Mouse (Mus musculus) erythroblast, adult 5-6 weeks (primary cell): ENCODE data around the gene Prol1. TPM values are rescaled to one million over a fixed set of nuclear protein-coding genes. Genes with fewer than 3 reads are reported as not detected.
A peak's percentile ranks its signal among the peaks of the same experiment; 100 is the strongest.
"Not testable (repeated sequence)": the region's sequence is repeated elsewhere in the genome, so short reads cannot be mapped to it uniquely, and the experiment has no call there.

Source experiments
- ATAC-seq: replicated peaks from 2 replicates; pipeline ENCODE4 v1.8.0; 2016; ENCODE audit warnings: moderate number of reproducible peaks, mild to moderate bottlenecking, moderate TSS enrichment, inconsistent platforms; ENCODE audit not compliant: poor library complexity, low FRiP score, severe bottlenecking
- total RNA-seq, 2 experiments: library from RNA; stranded (forward) in 1 of 2; stranded (reverse) in 1 of 2; fragments of 150-400 nt in 1 of 2; fragments of 200-764, 138-1000 nt in 1 of 2; gene quantifications; 2 replicates each; pipeline versions ENCODE4 v1.2.3 to v1.2.4; 2015 to 2017; ENCODE audit warnings: low replicate concordance in 2 of 2

Prol1 gene
- total RNA-seq (2015; ENCODE audit: low replicate concordance): not detected in 2 replicates
- not detected in 2 replicates for total RNA-seq (2017; ENCODE audit: low replicate concordance)

DNA sequence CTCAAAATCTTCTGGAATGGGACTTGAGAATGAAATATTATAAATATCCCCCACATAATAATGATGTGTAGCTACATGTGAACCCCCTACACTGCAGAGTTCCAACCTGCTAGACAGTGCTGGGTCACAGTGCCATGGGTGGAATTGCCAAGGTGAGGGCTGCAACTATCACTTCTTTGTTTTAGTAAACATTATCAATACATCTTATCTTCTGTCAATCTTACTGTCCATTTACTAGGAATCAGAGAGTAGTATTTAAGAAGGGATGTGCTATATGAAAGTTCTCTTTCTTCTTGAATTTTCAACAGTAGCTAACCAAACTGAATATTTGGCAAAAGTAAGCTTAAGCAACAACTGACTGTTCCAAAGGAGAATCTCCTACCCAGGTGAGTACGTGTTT is at the start of gene Prol1:
Prol1 (plus strand) TSS at position 301 of the 400 bp plus-strand sequence.
- no peak for ATAC-seq

DNA sequence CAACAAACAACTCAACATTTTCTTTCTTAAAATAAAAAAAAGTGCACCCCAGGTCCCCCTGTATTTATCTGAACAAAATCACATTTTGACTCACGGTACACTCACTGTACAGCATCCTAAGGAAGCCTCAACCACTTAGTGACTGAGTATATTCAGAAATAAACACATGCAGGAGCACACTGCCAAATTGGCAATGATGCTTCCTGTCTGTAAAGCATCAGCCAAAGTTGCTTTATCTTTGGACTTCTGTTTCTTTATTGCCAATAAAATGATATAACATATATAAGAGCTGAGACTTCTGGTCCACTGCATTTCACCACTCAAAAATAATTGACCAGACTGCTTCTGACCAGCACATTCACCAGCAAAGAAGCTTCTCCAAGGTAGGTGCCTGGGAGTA is 48.5 kb upstream of the Prol1 start, which contains the start of gene Gm7714:
Gm7714 (plus strand) TSS at position 301 of the 400 bp plus-strand sequence.
- ATAC-seq: no peak

DNA sequence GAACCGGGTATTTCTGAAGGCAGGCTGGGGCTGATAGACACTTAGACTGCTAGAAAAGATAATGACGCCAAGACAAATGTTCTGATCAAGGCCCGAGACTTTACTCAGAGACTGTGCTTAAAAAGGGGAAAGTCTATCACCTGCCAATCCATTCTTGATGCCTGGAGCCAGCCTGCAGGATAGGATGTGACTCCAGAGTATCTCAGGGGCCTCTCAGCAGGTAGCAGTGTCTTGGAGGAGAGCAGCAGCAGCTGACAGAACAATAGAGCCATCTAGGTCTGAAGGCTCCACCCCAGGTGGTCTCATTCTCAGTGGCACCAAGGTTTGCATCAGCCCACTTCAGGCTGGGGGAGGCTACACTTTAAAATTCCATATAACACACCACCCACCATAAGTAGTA is 5.8 kb upstream of the Prol1 start:
- ATAC-seq: not testable (repeated sequence)

DNA sequence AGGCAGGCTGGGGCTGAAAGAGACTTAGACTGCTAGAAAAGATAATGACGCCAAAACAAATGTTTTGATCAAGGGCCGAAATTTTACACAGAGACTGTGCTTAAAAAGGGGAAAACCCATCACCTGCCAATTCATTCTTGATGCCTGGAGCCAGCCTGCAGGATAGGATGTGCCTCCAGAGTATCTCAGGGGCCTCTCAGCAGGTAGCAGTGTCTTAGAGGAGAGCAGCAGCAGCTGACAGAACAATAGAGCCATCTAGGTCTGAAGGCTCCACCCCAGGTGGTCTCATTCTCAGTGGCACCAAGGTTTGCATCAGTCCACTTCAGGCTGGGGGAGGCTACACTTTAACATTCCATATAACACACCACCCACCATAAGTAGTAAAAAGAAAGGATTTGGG is 31.4 kb downstream of the Prol1 start:
- ATAC-seq: not testable (repeated sequence)

DNA sequence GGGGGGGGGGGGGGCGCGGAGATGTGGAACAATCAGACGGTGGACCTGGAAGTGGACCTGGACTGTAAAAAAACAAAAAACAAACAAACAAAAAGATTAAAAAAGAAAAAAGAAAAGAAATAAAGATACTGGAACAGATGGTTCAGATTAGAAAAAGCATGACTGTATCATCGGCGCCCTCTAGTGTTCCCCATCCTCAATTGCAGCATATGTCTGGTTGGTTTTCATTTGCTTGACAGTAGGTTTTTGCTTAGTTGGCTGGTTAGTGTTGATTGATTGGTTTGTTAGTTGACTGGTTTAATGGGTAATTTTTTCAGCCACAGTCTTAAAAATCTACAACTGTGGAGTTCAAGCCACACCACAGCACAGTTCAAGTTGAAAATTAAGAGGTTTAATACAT is 47.7 kb downstream of the Prol1 start:
- no peak for ATAC-seq

DNA sequence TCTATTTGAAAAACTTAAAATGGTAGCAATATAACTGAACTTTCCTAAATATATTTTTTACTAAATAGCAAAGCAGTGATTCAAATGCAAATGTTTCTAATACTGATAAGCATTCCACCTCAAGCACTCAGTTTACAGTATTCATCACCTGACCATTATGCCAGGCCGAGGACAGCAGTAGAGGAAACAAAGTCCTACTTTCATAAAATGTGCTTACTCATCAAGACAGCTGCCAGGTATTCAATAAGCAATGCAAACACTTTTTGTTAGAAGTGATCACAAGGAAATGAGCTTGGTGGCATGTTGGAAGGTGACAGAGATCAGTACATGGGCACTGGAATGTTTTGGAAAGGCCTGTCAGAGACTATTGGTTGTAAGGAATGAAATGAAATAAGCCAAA is 49.8 kb downstream of the Prol1 start:
- ATAC-seq: no peak

DNA sequence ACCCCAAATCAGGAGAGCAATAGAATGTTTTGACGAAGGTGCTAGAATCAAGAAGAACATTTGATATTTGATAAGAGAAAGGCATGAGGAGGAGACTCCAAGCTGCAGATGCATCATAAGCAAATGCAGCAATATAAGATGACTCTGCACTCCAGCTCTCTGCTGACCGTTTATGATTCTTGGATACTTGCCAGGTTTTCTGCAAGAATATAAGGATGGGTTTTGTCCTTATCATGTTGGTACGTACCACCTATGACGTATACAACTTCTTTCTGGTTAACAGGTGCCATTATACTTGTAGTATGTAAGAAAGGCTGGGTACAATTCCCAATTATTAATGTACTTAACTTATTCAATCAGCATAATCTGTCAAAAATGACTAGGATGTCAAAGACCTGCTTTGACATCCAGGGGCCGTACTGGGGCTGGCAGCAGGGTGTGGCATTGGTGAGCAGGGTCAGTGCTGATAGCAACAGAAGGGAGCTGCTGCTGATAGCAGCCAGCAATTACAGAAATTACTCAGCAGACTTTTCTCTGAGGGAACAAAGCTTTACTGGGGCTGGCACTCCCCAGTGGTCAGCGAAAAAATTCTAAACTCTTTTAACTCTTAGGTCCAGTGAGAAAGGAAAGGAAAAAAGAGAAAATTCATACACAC is 53.6 kb downstream of the Prol1 start:
- ATAC-seq: 0 out of 2 replicates have a peak, but pooled peaks have one; percentile 64

- ATAC-seq: no peak
These were observed 55.5 kb downstream of the Prol1 start for GRCm38 (mm10) chr5:88372563-88372962.

GRCm38 (mm10) chr5:88375808-88376207 is 58.7 kb downstream of the Prol1 start, which contains the start of gene Amtn:
TSS of gene Amtn (plus strand) at chr5:88376108.
- no peak for ATAC-seq

Other genes starting within 250 kb of the Prol1 start
- not detected in 2 replicates for gene Smr2, start 230.8 kb upstream of the Prol1 start, total RNA-seq (2015; ENCODE audit: low replicate concordance)
- gene Smr2, start 230.8 kb upstream of the Prol1 start, total RNA-seq (2017; ENCODE audit: low replicate concordance): not detected in 2 replicates
- gene Gm11116, start 205.8 kb upstream of the Prol1 start, total RNA-seq (2015; ENCODE audit: low replicate concordance): not detected in 2 replicates
- not detected in 2 replicates for gene Gm11116, start 205.8 kb upstream of the Prol1 start, total RNA-seq (2017; ENCODE audit: low replicate concordance)
- gene Gm11115, start 163.2 kb upstream of the Prol1 start, total RNA-seq (2015; ENCODE audit: low replicate concordance): not detected in 2 replicates
- gene Gm11115, start 163.2 kb upstream of the Prol1 start, total RNA-seq (2017; ENCODE audit: low replicate concordance): not detected in 2 replicates
- gene Gm7714, start 48.4 kb upstream of the Prol1 start, total RNA-seq (2015; ENCODE audit: low replicate concordance): not detected in 2 replicates
- gene Gm7714, start 48.4 kb upstream of the Prol1 start, total RNA-seq (2017; ENCODE audit: low replicate concordance): not detected in 2 replicates
- not detected in 2 replicates for gene Amtn, start 58.8 kb downstream of the Prol1 start, total RNA-seq (2015; ENCODE audit: low replicate concordance)
- not detected in 2 replicates for gene Amtn, start 58.8 kb downstream of the Prol1 start, total RNA-seq (2017; ENCODE audit: low replicate concordance)
- gene Ambn, start 138.7 kb downstream of the Prol1 start, total RNA-seq (2015; ENCODE audit: low replicate concordance): not detected in 2 replicates
- gene Ambn, start 138.7 kb downstream of the Prol1 start, total RNA-seq (2017; ENCODE audit: low replicate concordance): not detected in 2 replicates
- not detected in 2 replicates for gene Enam, start 170.7 kb downstream of the Prol1 start, total RNA-seq (2015; ENCODE audit: low replicate concordance)
- not detected in 2 replicates for gene Enam, start 170.7 kb downstream of the Prol1 start, total RNA-seq (2017; ENCODE audit: low replicate concordance)
- 73.6 and 78.4 TPM in 2 replicates for gene Jchain, start 210.6 kb downstream of the Prol1 start, total RNA-seq (2015; ENCODE audit: low replicate concordance)
- 36.3 and 37.8 TPM in 2 replicates for gene Jchain, start 210.6 kb downstream of the Prol1 start, total RNA-seq (2017; ENCODE audit: low replicate concordance)
- 10.6 and 20.5 TPM in 2 replicates for gene Utp3, start 237.2 kb downstream of the Prol1 start, total RNA-seq (2015; ENCODE audit: low replicate concordance)
- gene Utp3, start 237.2 kb downstream of the Prol1 start, total RNA-seq (2017; ENCODE audit: low replicate concordance): 10.9 and 11.8 TPM in 2 replicates
- gene Rufy3, start 247.7 kb downstream of the Prol1 start, total RNA-seq (2015; ENCODE audit: low replicate concordance): 2.9 and 3.6 TPM in 2 replicates
- gene Rufy3, start 247.7 kb downstream of the Prol1 start, total RNA-seq (2017; ENCODE audit: low replicate concordance): 3.7 and 6.7 TPM in 2 replicates